Mouse (Mus musculus) ES-E14 (cell line): ENCODE measurements at regions not wholly inside any gene's neighbourhood (a gene's known extent, or its start where the extent isn't known, plus 50 kb on each side); places are given as distances from the start of the nearest gene placed in this dataset.

Experiments
- CHD2 ChIP-seq: IDR thresholded peaks from 2 replicates; pipeline ENCODE4 v1.6.1; 2014; ENCODE audit warnings: mild to moderate bottlenecking, low read depth, low read length, inconsistent platforms
- HCFC1 ChIP-seq: IDR thresholded peaks from 2 replicates; pipeline ENCODE4 v1.6.1; 2012; ENCODE audit warnings: low read length, inconsistent platforms, borderline replicate concordance; ENCODE audit not compliant: insufficient read depth
- MAFK ChIP-seq: IDR thresholded peaks from 2 replicates; pipeline ENCODE4 v1.6.1; 2014; ENCODE audit warnings: mild to moderate bottlenecking, low read depth, low read length, inconsistent platforms; ENCODE audit not compliant: insufficient read depth
- ZC3H11A ChIP-seq: IDR thresholded peaks from 2 replicates; pipeline ENCODE4 v1.6.1; 2012; ENCODE audit warnings: low read depth, mild to moderate bottlenecking, inconsistent platforms, low read length, borderline replicate concordance

- no peak for TF ChIP-seq CHD2
- no peak for TF ChIP-seq ZC3H11A
- no peak for TF ChIP-seq HCFC1
- no peak for TF ChIP-seq MAFK
These were observed 177.1 kb upstream of the Serpine2 start for GRCm38 (mm10) chr1:80038059-80038458.
